Mouse (Mus musculus) liver, adult 2 months (tissue): ENCODE measurements at regions not wholly inside any gene's neighbourhood (a gene's known extent, or its start where the extent isn't known, plus 50 kb on each side); places are given as distances from the start of the nearest gene placed in this dataset.

Source experiments
- DNase-seq: peaks from one replicate; pipeline ENCODE4 v3.0.0-alpha.2; 2011; ENCODE audit warnings: low read depth, low spot score; ENCODE audit errors: extremely low read depth
- H3K27ac ChIP-seq: fragments of 200-500 bp; replicated peaks from 2 replicates; pipeline ENCODE4 v1.5.1; 2012; ENCODE audit warnings: low read depth, mild to moderate bottlenecking, control low read depth, inconsistent platforms, low read length; ENCODE audit not compliant: insufficient read depth
- H3K27me3 ChIP-seq: fragments of 200-500 bp; 2 replicates; pipeline ENCODE4 v1.6.1; 2012; ENCODE audit warnings: mild to moderate bottlenecking, moderate library complexity, low read length, inconsistent platforms; ENCODE audit not compliant: control insufficient read depth, insufficient read depth
- H3K36me3 ChIP-seq: fragments of 200-500 bp; 2 replicates; pipeline ENCODE4 v1.6.1; 2012; ENCODE audit warnings: low read length, inconsistent platforms; ENCODE audit not compliant: control insufficient read depth, insufficient read depth
- H3K4me1 ChIP-seq: fragments of 200-500 bp; 2 replicates; pipeline ENCODE4 v1.6.1; 2011; ENCODE audit warnings: low read length; ENCODE audit not compliant: control insufficient read depth, insufficient read depth
- H3K4me3 ChIP-seq: fragments of 200-500 bp; 2 replicates; pipeline ENCODE4 v1.5.1; 2011; ENCODE audit warnings: low read depth, mild to moderate bottlenecking, control low read depth, low read length, moderate library complexity; ENCODE audit not compliant: insufficient read depth
- H3K79me2 ChIP-seq: fragments of 200-500 bp; 2 replicates; pipeline ENCODE4 v1.6.1; 2012; ENCODE audit warnings: inconsistent platforms, mild to moderate bottlenecking, low read length, moderate library complexity; ENCODE audit not compliant: control insufficient read depth, insufficient read depth
- H3K9ac ChIP-seq: fragments of 200-500 bp; 2 replicates; pipeline ENCODE4 v1.6.1; 2012; ENCODE audit warnings: low read depth, mild to moderate bottlenecking, control low read depth, inconsistent platforms, low read length
- CTCF ChIP-seq: fragments of 200-500 bp; IDR thresholded peaks from 2 replicates; pipeline ENCODE4 v1.5.1; 2011; ENCODE audit warnings: low read depth, low read length, control low read depth
- POLR2A ChIP-seq: fragments of 200-500 bp; IDR thresholded peaks from 2 replicates; pipeline ENCODE4 v1.6.1; 2011; ENCODE audit warnings: low read length, control low read depth; ENCODE audit not compliant: insufficient read depth; ENCODE audit errors: extremely low read depth
- WGBS: fragments of 180-500 bp; shearing (Covaris S2); methylation state at CpG from one replicate; pipeline ENCODE4 v1.1.7; 2018; 5-methylcytosine and 5-hydroxymethylcytosine counted together

GRCm38 (mm10) chr14:76747814-76748213, 191.1 kb upstream of the Serp2 start:
- no peak for TF ChIP-seq CTCF
- TF ChIP-seq POLR2A, result no peak

GRCm38 (mm10) chr14:76746282-76746681, 189.6 kb upstream of the Serp2 start:
- no peak overlapping the region for H3K4me3 ChIP-seq
- no peaks in the 10 kb centered on the region for H3K79me2 ChIP-seq
- no peaks in the 10 kb centered on the region for H3K4me1 ChIP-seq
- no peaks in the 10 kb centered on the region for H3K27me3 ChIP-seq
- no peak for DNase-seq
- TF ChIP-seq CTCF, result no peak
- TF ChIP-seq POLR2A, result no peak
- H3K9ac ChIP-seq, result no peak overlapping the region
- WGBS, result 92% methylated on average over 10 of the region's 10 CpGs
- H3K27ac ChIP-seq, result no peak overlapping the region
- no peaks in the 10 kb centered on the region for H3K36me3 ChIP-seq

More at GRCm38 (mm10) chr14:76747814-76748213, 191.1 kb upstream of the Serp2 start:
- Histone ChIP-seq H3K27me3 (no peaks in the 10 kb centered on the region), H3K36me3 (no peaks in the 10 kb centered on the region), H3K4me3 (no peak overlapping the region), H3K27ac (no peak overlapping the region), H3K79me2 (no peaks in the 10 kb centered on the region), H3K9ac (no peak overlapping the region), H3K4me1 (no peaks in the 10 kb centered on the region)
- DNase-seq, result no peak
- WGBS, result 96% methylated on average over 5 of the region's 5 CpGs

- no peaks in the 10 kb centered on the region for H3K36me3 ChIP-seq
- no peaks in the 10 kb centered on the region for H3K4me1 ChIP-seq
- no peak overlapping the region for H3K27ac ChIP-seq
- H3K79me2 ChIP-seq, result no peaks in the 10 kb centered on the region
- H3K4me3 ChIP-seq, result no peak overlapping the region
- TF ChIP-seq POLR2A (no peak), CTCF (no peak)
- H3K27me3 ChIP-seq, result no peaks in the 10 kb centered on the region
- WGBS, result 48% methylated on average over 23 of the region's 23 CpGs
- no peak for DNase-seq
- H3K9ac ChIP-seq, result no peak overlapping the region
Measured at GRCm38 (mm10) chr14:76744674-76745433, 188.2 kb upstream of the Serp2 start.

- H3K4me1 ChIP-seq, result no peaks in the 10 kb centered on the region
- no peaks in the 10 kb centered on the region for H3K79me2 ChIP-seq
- H3K27ac ChIP-seq, result no peak overlapping the region
- H3K9ac ChIP-seq, result no peak overlapping the region
- H3K27me3 ChIP-seq, result no peaks in the 10 kb centered on the region
- no peaks in the 10 kb centered on the region for H3K36me3 ChIP-seq
- no peak overlapping the region for H3K4me3 ChIP-seq
- DNase-seq, result no peak
- 90% methylated on average over 5 of the region's 5 CpGs for WGBS
- no peak for TF ChIP-seq POLR2A
- TF ChIP-seq CTCF, result no peak
Measured at GRCm38 (mm10) chr14:76742297-76742696, 185.6 kb upstream of the Serp2 start.

GRCm38 (mm10) chr14:76739836-76740597, 183.3 kb upstream of the Serp2 start:
- H3K4me1 ChIP-seq, result no peaks in the 10 kb centered on the region
- no peak overlapping the region for H3K4me3 ChIP-seq
- H3K9ac ChIP-seq, result no peak overlapping the region
- H3K27ac ChIP-seq, result no peak overlapping the region
- no peaks in the 10 kb centered on the region for H3K36me3 ChIP-seq
- no peaks in the 10 kb centered on the region for H3K27me3 ChIP-seq
- H3K79me2 ChIP-seq, result no peaks in the 10 kb centered on the region
- TF ChIP-seq POLR2A, result no peak
- peak; percentile 47 for TF ChIP-seq CTCF
- DNase-seq, result peak; percentile 22
- 78% methylated on average over 25 of the region's 25 CpGs for WGBS

GRCm38 (mm10) chr14:76735997-76736396, 179.3 kb upstream of the Serp2 start:
- no peaks in the 10 kb centered on the region for H3K79me2 ChIP-seq
- H3K27ac ChIP-seq, result no peak overlapping the region
- no peaks in the 10 kb centered on the region for H3K27me3 ChIP-seq
- 96% methylated on average over 5 of the region's 5 CpGs for WGBS
- no peak for DNase-seq
- H3K9ac ChIP-seq, result no peak overlapping the region
- no peak for TF ChIP-seq CTCF
- no peak for TF ChIP-seq POLR2A
- H3K4me1 ChIP-seq, result peaks cover 12% of the 10 kb centered on the region
- H3K4me3 ChIP-seq, result no peak overlapping the region
- H3K36me3 ChIP-seq, result no peaks in the 10 kb centered on the region
